Mouse (Mus musculus) heart, embryonic 14.5 days (tissue): ENCODE data around the gene Creb3l1. TPM values are rescaled to one million over a fixed set of nuclear protein-coding genes. Genes with fewer than 3 reads are reported as not detected.

Experiments
- ATAC-seq: fragments of 200-750 bp; cut with Nextera tagmentation; 2 replicates; pipeline ENCODE4 v1.8.0; 2017; ENCODE audit warnings: low read depth, moderate TSS enrichment; ENCODE audit not compliant: insufficient number of reproducible peaks, insufficient read depth, low FRiP score
- H3K27ac ChIP-seq, 2 experiments: fragments of 200-500 bp in 1 of 2; fragments of 300-500 bp in 1 of 2; sonication (generic) in 1 of 2; replicated peaks in 1 of 2; 2 replicates each; pipeline ENCODE4 v1.5.1; 2012 to 2014; ENCODE audit warnings: low read depth in 2 of 2, low read length in 2 of 2, control low read depth in 1 of 2, mild to moderate bottlenecking in 1 of 2, mixed read lengths in 1 of 2; ENCODE audit not compliant: control insufficient read depth in 1 of 2, insufficient read depth in 1 of 2
- H3K27me3 ChIP-seq: fragments of 300-500 bp; sonication (generic); 2 replicates; pipeline ENCODE4 v1.6.1; 2014; ENCODE audit warnings: mild to moderate bottlenecking, low read length, control low read depth; ENCODE audit not compliant: control insufficient read depth, insufficient read depth
- H3K36me3 ChIP-seq: fragments of 300-500 bp; sonication (generic); 2 replicates; pipeline ENCODE4 v1.6.1; 2014; ENCODE audit warnings: mild to moderate bottlenecking, control low read depth, low read length, mixed read lengths; ENCODE audit not compliant: control insufficient read depth, insufficient read depth
- H3K4me1 ChIP-seq, 2 experiments: fragments of 200-500 bp in 1 of 2; fragments of 300-500 bp in 1 of 2; sonication (generic) in 1 of 2; 2 replicates each; pipeline ENCODE4 v1.6.1; 2012 to 2014; ENCODE audit warnings: low read length in 2 of 2, control low read depth in 1 of 2, mixed read lengths in 1 of 2; ENCODE audit not compliant: control insufficient read depth in 2 of 2, insufficient read depth in 2 of 2
- H3K4me2 ChIP-seq: fragments of 300-500 bp; sonication (generic); 2 replicates; pipeline ENCODE4 v1.6.1; 2014; ENCODE audit warnings: mild to moderate bottlenecking, low read length
- H3K4me3 ChIP-seq, 2 experiments: fragments of 200-500 bp in 1 of 2; fragments of 300-500 bp in 1 of 2; sonication (generic) in 1 of 2; 2 replicates each; pipeline ENCODE4 v1.5.1; 2012 to 2014; ENCODE audit warnings: low read length in 2 of 2, mild to moderate bottlenecking in 2 of 2, control low read depth in 1 of 2, low read depth in 1 of 2, moderate library complexity in 1 of 2; ENCODE audit not compliant: control insufficient read depth in 1 of 2, insufficient read depth in 1 of 2
- H3K9ac ChIP-seq: fragments of 300-500 bp; sonication (generic); 2 replicates; pipeline ENCODE4 v1.6.1; 2014; ENCODE audit warnings: mild to moderate bottlenecking, low read length
- H3K9me3 ChIP-seq: fragments of 300-500 bp; sonication (generic); 2 replicates; pipeline ENCODE4 v1.6.1; 2016; ENCODE audit warnings: low read length, control low read depth; ENCODE audit not compliant: control insufficient read depth
- WGBS: fragments of 180-500 bp; shearing (Covaris S2); extraction: QIAGEN DNeasy Blood & Tissue Kit; methylation state at CpG from one replicate; pipeline ENCODE4 v1.1.7; 2014; 5-methylcytosine and 5-hydroxymethylcytosine counted together
- polyA plus RNA-seq: library from polyadenylated mRNA; unstranded; fragments of >200 nt; fragmentation: Nextera tagmentation; extraction: Ambion mirVana; gene quantifications from 2 replicates; pipeline ENCODE4 v1.2.1, GENCODE M21; 2014

The Creb3l1 gene
- polyA plus RNA-seq, 1 experiment from 2014 or later: 10.2 TPM

GRCm38 (mm10) chr2:92055101-92055813 lies 31.0 kb upstream of the Creb3l1 start:
- no peaks in the 10 kb centered on the region for H3K9me3 ChIP-seq
- WGBS: 5% methylated on average over 38 of the region's 38 CpGs
- H3K4me1 ChIP-seq: peaks cover 11 to 20% of the 10 kb centered on the region in 2 experiments
- H3K27me3 ChIP-seq: peaks cover 27% of the 10 kb centered on the region
- peak overlapping the region; percentile 66 for H3K9ac ChIP-seq
- peak; percentile 56; the same call in 1 of the 2 replicates for ATAC-seq
- H3K36me3 ChIP-seq: no peaks in the 10 kb centered on the region
- peak overlapping the region; percentile 43 to 48; a peak in 3 of 4 replicates for H3K27ac ChIP-seq
- peak overlapping the region; percentile 40 to 50 for H3K4me3 ChIP-seq
- H3K4me2 ChIP-seq: peak overlapping the region; percentile 84

GRCm38 (mm10) chr2:92052754-92053153 lies 28.5 kb upstream of the Creb3l1 start:
- no peaks in the 10 kb centered on the region for H3K36me3 ChIP-seq
- 52% methylated on average over 2 of the region's 2 CpGs for WGBS
- H3K4me3 ChIP-seq: no peak overlapping the region
- no peaks in the 10 kb centered on the region for H3K9me3 ChIP-seq
- H3K9ac ChIP-seq: no peak overlapping the region
- no peak overlapping the region for H3K4me2 ChIP-seq
- H3K27me3 ChIP-seq: peaks cover 13% of the 10 kb centered on the region
- peaks cover 11 to 12% of the 10 kb centered on the region in 2 experiments for H3K4me1 ChIP-seq
- no peak for ATAC-seq
- H3K27ac ChIP-seq: no peak overlapping the region

- no peak for ATAC-seq
- no peak overlapping the region for H3K9ac ChIP-seq
Observed at GRCm38 (mm10) chr2:92052188-92052587, 27.9 kb upstream of the Creb3l1 start.

GRCm38 (mm10) chr2:92048034-92048690 lies 23.9 kb upstream of the Creb3l1 start:
- Histone ChIP-seq H3K4me3 (no peak overlapping the region), H3K9me3 (no peaks in the 10 kb centered on the region), H3K36me3 (no peaks in the 10 kb centered on the region), H3K4me2 (no peak overlapping the region), H3K27me3 (peaks cover 3% of the 10 kb centered on the region; the same call in 1 of the 2 replicates), H3K27ac (no peak overlapping the region), H3K4me1 (peaks cover 6% of the 10 kb centered on the region in 2 experiments; a peak in 2 of 4 replicates), H3K9ac (0 out of 2 replicates have a peak overlapping the region, but pooled peaks have one; percentile 3)
- no peak for ATAC-seq
- WGBS: 56% methylated on average over 9 of the region's 9 CpGs

More at GRCm38 (mm10) chr2:92052188-92052587, 27.9 kb upstream of the Creb3l1 start:
- no peak overlapping the region for H3K27ac ChIP-seq
- H3K36me3 ChIP-seq: no peaks in the 10 kb centered on the region
- no peak overlapping the region for H3K4me3 ChIP-seq
- H3K9me3 ChIP-seq: no peaks in the 10 kb centered on the region
- peaks cover 13% of the 10 kb centered on the region for H3K27me3 ChIP-seq
- no peak overlapping the region for H3K4me2 ChIP-seq
- 68% methylated on average over 8 of the region's 8 CpGs for WGBS
- H3K4me1 ChIP-seq: peaks cover 11 to 12% of the 10 kb centered on the region in 2 experiments

- no peak overlapping the region for H3K9ac ChIP-seq
Observed at GRCm38 (mm10) chr2:92047601-92048000, 23.3 kb upstream of the Creb3l1 start.

GRCm38 (mm10) chr2:92043285-92043684 lies 19.0 kb upstream of the Creb3l1 start:
- WGBS: 83% methylated on average over 12 of the region's 12 CpGs
- Histone ChIP-seq H3K9me3 (no peaks in the 10 kb centered on the region), H3K4me3 (no peak overlapping the region), H3K27ac (no peak overlapping the region), H3K4me1 (peaks cover 7 to 12% of the 10 kb centered on the region in 2 experiments; a peak in 2 of 4 replicates), H3K27me3 (no peaks in the 10 kb centered on the region), H3K9ac (no peak overlapping the region), H3K4me2 (no peak overlapping the region), H3K36me3 (no peaks in the 10 kb centered on the region)
- ATAC-seq: no peak

More at GRCm38 (mm10) chr2:92047601-92048000, 23.3 kb upstream of the Creb3l1 start:
- Histone ChIP-seq H3K27ac (no peak overlapping the region), H3K36me3 (no peaks in the 10 kb centered on the region), H3K9me3 (no peaks in the 10 kb centered on the region), H3K4me1 (peaks cover 6 to 8% of the 10 kb centered on the region in 2 experiments; a peak in 2 of 4 replicates), H3K4me3 (no peak overlapping the region), H3K4me2 (no peak overlapping the region), H3K27me3 (no peaks in the 10 kb centered on the region)
- no peak for ATAC-seq
- 23% methylated on average over 4 of the region's 4 CpGs for WGBS

- Histone ChIP-seq H3K4me1 (peaks cover 5 to 9% of the 10 kb centered on the region in 2 experiments; a peak in 2 of 4 replicates), H3K9ac (no peak overlapping the region), H3K27ac (no peak overlapping the region), H3K27me3 (no peaks in the 10 kb centered on the region; the same call in 1 of the 2 replicates), H3K4me3 (no peak overlapping the region), H3K36me3 (no peaks in the 10 kb centered on the region), H3K9me3 (no peaks in the 10 kb centered on the region), H3K4me2 (no peak overlapping the region)
- no peak for ATAC-seq
- 71% methylated on average over 15 of the region's 15 CpGs for WGBS
Observed at GRCm38 (mm10) chr2:92041538-92041937, 17.2 kb upstream of the Creb3l1 start.
